Mouse (Mus musculus): ENCODE measurements around the gene Arhgap6. TPM values are rescaled to one million over a fixed set of nuclear protein-coding genes. Genes with fewer than 3 reads are reported as not detected.

Arhgap6 gene
- total and polyA plus RNA-seq, 2 experiments from 2014 or later = 3.9 to 7.4 TPM

GRCm38 (mm10) chrX:169337559-169337958 lies 542.7 kb downstream of the Arhgap6 start:
- no peak overlapping the region for H3K9ac ChIP-seq (replicated peaks; ENCODE audit: low read depth, low read length)
- no peaks in the 10 kb centered on the region for H3K9me3 ChIP-seq (replicated peaks; ENCODE audit: control insufficient read depth, low read length)
- DNase-seq (ENCODE audit: low spot score) (no peak), ATAC-seq (ENCODE audit: insufficient read depth, low read depth) (no peak)
- H3K27me3 ChIP-seq (ENCODE audit: control insufficient read depth, insufficient read depth, low read length) = no peaks in the 10 kb centered on the region
- H3K4me3 ChIP-seq (ENCODE audit: low read depth, low read length) = no peak overlapping the region
- H3K27ac ChIP-seq (ENCODE audit: low read depth) = no peak overlapping the region
- no peak for TF ChIP-seq CTCF (IDR thresholded peaks at IDR 0.05; ENCODE audit: low read depth)
- no peak for TF ChIP-seq EP300 (IDR thresholded peaks at IDR 0.05; ENCODE audit: low read depth)
- H3K4me2 ChIP-seq (ENCODE audit: low read depth, low read length) = no peak overlapping the region
- H3K4me1 ChIP-seq (ENCODE audit: control insufficient read depth, insufficient read depth) = no peaks in the 10 kb centered on the region
- H3K36me3 ChIP-seq (replicated peaks; ENCODE audit: control insufficient read depth, insufficient read depth, low read length) = no peaks in the 10 kb centered on the region

- Histone ChIP-seq H3K4me3 (ENCODE audit: low read depth, low read length) (no peak overlapping the region), H3K4me1 (ENCODE audit: control insufficient read depth, insufficient read depth) (no peaks in the 10 kb centered on the region), H3K36me3 (replicated peaks; ENCODE audit: control insufficient read depth, insufficient read depth, low read length) (no peaks in the 10 kb centered on the region), H3K4me2 (ENCODE audit: low read depth, low read length) (no peak overlapping the region), H3K27ac (ENCODE audit: low read depth) (no peak overlapping the region), H3K27me3 (ENCODE audit: control insufficient read depth, insufficient read depth, low read length) (no peaks in the 10 kb centered on the region), H3K9ac (replicated peaks; ENCODE audit: low read depth, low read length) (no peak overlapping the region), H3K9me3 (replicated peaks; ENCODE audit: control insufficient read depth, low read length) (no peaks in the 10 kb centered on the region)
- no peak for ATAC-seq (ENCODE audit: insufficient read depth, low read depth)
- 65% methylated on average over 3 of the region's 3 CpGs for WGBS
- DNase-seq (ENCODE audit: low spot score) = no peak
- TF ChIP-seq EP300 (IDR thresholded peaks at IDR 0.05; ENCODE audit: low read depth) (no peak), CTCF (IDR thresholded peaks at IDR 0.05; ENCODE audit: low read depth) (no peak)
Measured at GRCm38 (mm10) chrX:169338213-169338612, 543.3 kb downstream of the Arhgap6 start.

Other genes with a start within 250 kb of the Arhgap6 start
- not detected in 2 replicates for gene Frmpd4, start 217.9 kb upstream of the Arhgap6 start, total RNA-seq (2014; rRNA removed; ENCODE audit: low replicate concordance)
- gene Frmpd4, start 217.9 kb upstream of the Arhgap6 start, polyA plus RNA-seq (2015; fragmentation: Nextera tagmentation; extraction: Ambion mirVana) = not detected in 2 replicates
- gene Msl3, start 121.2 kb upstream of the Arhgap6 start, total RNA-seq (2014; rRNA removed; ENCODE audit: low replicate concordance) = 48.5 and 53.4 TPM in 2 replicates
- gene Msl3, start 121.2 kb upstream of the Arhgap6 start, polyA plus RNA-seq (2015; fragmentation: Nextera tagmentation; extraction: Ambion mirVana) = 31.7 and 35.5 TPM in 2 replicates